Mouse (Mus musculus) lung, postnatal 0 days (tissue): ENCODE results near the gene Alox5ap.

Experiments used
- CTCF ChIP-seq: IDR thresholded peaks from 2 replicates; pipeline ENCODE4 v1.5.1; 2016; ENCODE audit warnings: antibody characterized with exemption, mild to moderate bottlenecking
- EP300 ChIP-seq: IDR thresholded peaks from 2 replicates; pipeline ENCODE4 v1.6.1; 2016; ENCODE audit warnings: antibody characterized with exemption, mild to moderate bottlenecking, control low read depth

DNA sequence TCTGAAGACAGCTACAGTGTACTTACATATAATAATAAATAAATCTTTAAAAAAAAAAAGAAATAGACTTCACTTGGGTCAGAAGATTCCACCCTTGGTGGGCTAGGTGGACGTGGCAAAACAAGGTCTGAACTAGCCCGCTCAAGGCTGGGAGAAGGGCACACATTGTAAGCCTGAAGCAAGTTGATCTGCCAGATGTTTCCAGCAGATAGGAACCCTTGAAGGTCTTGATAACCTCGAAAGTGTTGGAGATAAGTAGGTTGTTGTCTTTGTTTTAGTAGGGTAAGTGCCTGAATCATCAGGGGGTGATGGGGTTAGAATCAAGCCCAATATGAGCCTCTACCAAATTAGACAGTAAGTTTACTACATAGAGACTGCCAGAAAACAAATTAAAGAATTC is 45.1 kb upstream of the Alox5ap start:
- TF ChIP-seq CTCF = no peak
- no peak for TF ChIP-seq EP300
